Mouse (Mus musculus) heart, embryonic 16.5 days (tissue): ENCODE results near the gene Chrnb2. TPM values are rescaled to one million over a fixed set of nuclear protein-coding genes. Genes with fewer than 3 reads are reported as not detected.

ENCODE experiments used
- ATAC-seq: fragments of 200-750 bp; cut with Nextera tagmentation; replicated peaks from 2 replicates; pipeline ENCODE4 v1.8.0; 2017; ENCODE audit warnings: moderate number of reproducible peaks; ENCODE audit not compliant: insufficient read depth, low FRiP score; ENCODE audit errors: extremely low read depth
- H3K27ac ChIP-seq: fragments of 300-500 bp; sonication (generic); 2 replicates; pipeline ENCODE4 v1.5.1; 2014; ENCODE audit warnings: mild to moderate bottlenecking, low read length, control low read depth, moderate library complexity
- H3K27me3 ChIP-seq: fragments of 300-500 bp; sonication (generic); 2 replicates; pipeline ENCODE4 v1.6.1; 2014; ENCODE audit warnings: low read length, mixed read lengths; ENCODE audit not compliant: control insufficient read depth, insufficient read depth
- H3K36me3 ChIP-seq: fragments of 300-500 bp; sonication (generic); 2 replicates; pipeline ENCODE4 v1.6.1; 2014; ENCODE audit not compliant: control insufficient read depth, insufficient read depth
- H3K4me1 ChIP-seq: fragments of 300-500 bp; sonication (generic); 2 replicates; pipeline ENCODE4 v1.6.1; 2014; ENCODE audit warnings: low read length, mixed read lengths; ENCODE audit not compliant: control insufficient read depth, insufficient read depth
- H3K4me2 ChIP-seq: fragments of 300-500 bp; sonication (generic); 2 replicates; pipeline ENCODE4 v1.6.1; 2014; ENCODE audit warnings: low read depth, mild to moderate bottlenecking, control low read depth, low read length
- H3K4me3 ChIP-seq: fragments of 300-500 bp; sonication (generic); 2 replicates; pipeline ENCODE4 v1.5.1; 2014; ENCODE audit warnings: mild to moderate bottlenecking, control low read depth, low read length
- H3K9ac ChIP-seq: fragments of 300-500 bp; sonication (generic); 2 replicates; pipeline ENCODE4 v1.6.1; 2014; ENCODE audit warnings: low read length, control low read depth
- H3K9me3 ChIP-seq: fragments of 300-500 bp; sonication (generic); replicated peaks from 2 replicates; pipeline ENCODE4 v1.6.1; 2016; ENCODE audit warnings: low read length; ENCODE audit not compliant: control insufficient read depth
- WGBS: fragments of 180-500 bp; shearing (Covaris S2); extraction: QIAGEN DNeasy Blood & Tissue Kit; methylation state at CpG from one replicate; pipeline ENCODE4 v1.1.7; 2014; 5-methylcytosine and 5-hydroxymethylcytosine counted together
- polyA plus RNA-seq: library from polyadenylated mRNA; unstranded; fragments of >200 nt; fragmentation: Nextera tagmentation; extraction: Ambion mirVana; gene quantifications from 2 replicates; pipeline ENCODE4 v1.2.1, GENCODE M21; 2015

The Chrnb2 gene
- polyA plus RNA-seq, 1 experiment from 2014 or later = 0.29 TPM

DNA sequence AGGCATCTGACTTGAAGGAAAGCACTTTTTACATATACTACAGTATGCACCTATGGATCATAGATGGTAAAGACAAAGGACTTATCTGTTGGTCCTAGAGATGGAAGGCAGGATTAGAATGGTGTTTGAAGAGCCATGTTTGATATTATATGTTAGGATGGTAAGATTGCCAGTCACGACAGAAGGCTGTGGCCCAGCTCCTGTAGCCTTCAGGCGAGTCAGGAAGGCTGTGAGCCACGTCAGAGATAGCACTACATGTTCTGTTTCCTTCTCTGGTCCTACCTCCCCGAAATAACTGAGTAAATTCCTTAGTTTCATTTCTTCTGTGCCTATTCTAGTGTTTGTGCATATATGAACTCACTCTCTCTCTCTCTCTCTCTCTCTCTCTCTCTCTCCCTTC, 32.3 kb downstream of the Chrnb2 start:
- no peaks in the 10 kb centered on the region for H3K9me3 ChIP-seq
- H3K27ac ChIP-seq = no peak overlapping the region
- H3K27me3 ChIP-seq = no peaks in the 10 kb centered on the region

GRCm38 (mm10) chr3:89730350-89731331, 33.8 kb downstream of the Chrnb2 start:
- H3K27ac ChIP-seq = peak overlapping the region; percentile 87
- H3K36me3 ChIP-seq = no peaks in the 10 kb centered on the region
- H3K4me2 ChIP-seq = peak overlapping the region; percentile 85
- H3K27me3 ChIP-seq = no peaks in the 10 kb centered on the region
- H3K9me3 ChIP-seq = no peaks in the 10 kb centered on the region
- H3K9ac ChIP-seq = peak overlapping the region; percentile 84
- WGBS = 1% methylated on average over 32 of the region's 32 CpGs
- ATAC-seq = peak; percentile 92
- peak overlapping the region; percentile 87 for H3K4me3 ChIP-seq
- peaks cover 18% of the 10 kb centered on the region for H3K4me1 ChIP-seq

More for the DNA sequence above, 32.3 kb downstream of the Chrnb2 start:
- peaks cover 19% of the 10 kb centered on the region for H3K4me1 ChIP-seq
- H3K4me3 ChIP-seq = no peak overlapping the region
- no peak overlapping the region; the same call in 1 of the 2 replicates for H3K4me2 ChIP-seq
- WGBS = 72% methylated on average over 4 of the region's 4 CpGs
- no peaks in the 10 kb centered on the region for H3K36me3 ChIP-seq
- H3K9ac ChIP-seq = no peak overlapping the region
- ATAC-seq = no peak

GRCm38 (mm10) chr3:89728848-89729247, 35.6 kb downstream of the Chrnb2 start:
- Histone ChIP-seq H3K36me3 (no peaks in the 10 kb centered on the region), H3K27ac (no peak overlapping the region), H3K4me1 (peaks cover 17% of the 10 kb centered on the region), H3K4me2 (no peak overlapping the region), H3K9me3 (no peaks in the 10 kb centered on the region), H3K9ac (no peak overlapping the region), H3K27me3 (no peaks in the 10 kb centered on the region), H3K4me3 (no peak overlapping the region)
- WGBS = 69% methylated on average over 2 of the region's 2 CpGs
- no peak for ATAC-seq

DNA sequence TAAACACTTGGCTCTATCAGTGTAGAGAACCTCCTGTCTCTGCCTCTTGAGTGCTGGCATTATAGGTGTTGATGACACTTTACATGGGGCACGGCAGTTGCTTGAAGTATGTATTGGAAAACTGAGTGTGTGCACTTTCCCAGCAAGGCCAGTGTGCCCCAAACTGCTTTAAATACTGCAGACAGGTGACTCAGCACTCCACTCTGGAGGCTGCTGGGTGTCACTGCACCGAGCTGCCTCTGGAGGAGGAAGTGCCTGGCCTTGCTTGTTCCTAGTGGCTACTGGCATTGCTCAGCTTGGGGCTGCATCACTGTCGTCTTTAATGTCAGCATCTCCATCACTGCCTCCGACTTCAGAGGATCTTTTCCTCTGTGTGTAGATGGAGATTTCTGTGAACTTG, 37.4 kb downstream of the Chrnb2 start:
- Histone ChIP-seq H3K9me3 (no peaks in the 10 kb centered on the region), H3K4me2 (no peak overlapping the region), H3K4me1 (peaks cover 16% of the 10 kb centered on the region), H3K9ac (no peak overlapping the region), H3K27me3 (no peaks in the 10 kb centered on the region), H3K36me3 (no peaks in the 10 kb centered on the region), H3K27ac (no peak overlapping the region), H3K4me3 (no peak overlapping the region)
- 9% methylated on average over 4 of the region's 4 CpGs for WGBS
- peak; percentile 30; the same call in 1 of the 2 replicates for ATAC-seq

- Histone ChIP-seq H3K36me3 (no peaks in the 10 kb centered on the region), H3K4me3 (no peak overlapping the region), H3K27ac (no peak overlapping the region), H3K27me3 (no peaks in the 10 kb centered on the region), H3K4me2 (no peak overlapping the region), H3K9me3 (no peaks in the 10 kb centered on the region), H3K9ac (no peak overlapping the region), H3K4me1 (peaks cover 1% of the 10 kb centered on the region; the same call in 1 of the 2 replicates)
- 58% methylated on average over 7 of the region's 7 CpGs for WGBS
- no peak for ATAC-seq
These were observed 40.9 kb downstream of the Chrnb2 start for GRCm38 (mm10) chr3:89723400-89724084.

GRCm38 (mm10) chr3:89722032-89722431, 42.4 kb downstream of the Chrnb2 start:
- H3K27me3 ChIP-seq = no peaks in the 10 kb centered on the region
- H3K27ac ChIP-seq = no peak overlapping the region
- H3K9me3 ChIP-seq = no peaks in the 10 kb centered on the region

GRCm38 (mm10) chr3:89715967-89716256, 48.5 kb downstream of the Chrnb2 start:
- Histone ChIP-seq H3K9me3 (no peaks in the 10 kb centered on the region), H3K4me1 (peaks cover 15% of the 10 kb centered on the region), H3K4me3 (peak overlapping the region; percentile 75), H3K27ac (peak overlapping the region; percentile 87), H3K4me2 (peak overlapping the region; percentile 96), H3K27me3 (no peaks in the 10 kb centered on the region), H3K9ac (peak overlapping the region; percentile 91), H3K36me3 (no peaks in the 10 kb centered on the region)
- ATAC-seq = peak; percentile 58
- 20% methylated on average over 6 of the region's 6 CpGs for WGBS

More at GRCm38 (mm10) chr3:89722032-89722431, 42.4 kb downstream of the Chrnb2 start:
- peaks cover 2% of the 10 kb centered on the region; the same call in 1 of the 2 replicates for H3K4me1 ChIP-seq
- no peak overlapping the region for H3K4me2 ChIP-seq
- no peak for ATAC-seq
- no peak overlapping the region for H3K4me3 ChIP-seq
- no peaks in the 10 kb centered on the region for H3K36me3 ChIP-seq
- no peak overlapping the region for H3K9ac ChIP-seq

- H3K9ac ChIP-seq = peak overlapping the region; percentile 91
- peak; percentile 63 for ATAC-seq
- H3K27me3 ChIP-seq = no peaks in the 10 kb centered on the region
- peaks cover 15% of the 10 kb centered on the region for H3K4me1 ChIP-seq
- peak overlapping the region; percentile 96 for H3K4me2 ChIP-seq
- no peaks in the 10 kb centered on the region for H3K36me3 ChIP-seq
- H3K27ac ChIP-seq = peak overlapping the region; percentile 87
- WGBS = 1% methylated on average over 59 of the region's 59 CpGs
- peak overlapping the region; percentile 75 for H3K4me3 ChIP-seq
- H3K9me3 ChIP-seq = no peaks in the 10 kb centered on the region
These were observed 49.0 kb downstream of the Chrnb2 start for GRCm38 (mm10) chr3:89715207-89715966.
